Mouse (Mus musculus) liver, adult (tissue): ENCODE measurements around the gene Ifrd2.

Experiments
- GATA4 ChIP-seq: IDR thresholded peaks from 2 replicates; pipeline ENCODE4 v1.6.1; 2014; ENCODE audit warnings: mild to moderate bottlenecking, low read length; ENCODE audit not compliant: insufficient replicate concordance

Gene Ifrd2

GRCm38 (mm10) chr9:107615035-107615434 lies 27.6 kb downstream of the Ifrd2 start:
- no peak for TF ChIP-seq GATA4

GRCm38 (mm10) chr9:107617461-107617860 lies 30.0 kb downstream of the Ifrd2 start:
- no peak for TF ChIP-seq GATA4

GRCm38 (mm10) chr9:107618098-107618497 lies 30.7 kb downstream of the Ifrd2 start:
- no peak for TF ChIP-seq GATA4

DNA sequence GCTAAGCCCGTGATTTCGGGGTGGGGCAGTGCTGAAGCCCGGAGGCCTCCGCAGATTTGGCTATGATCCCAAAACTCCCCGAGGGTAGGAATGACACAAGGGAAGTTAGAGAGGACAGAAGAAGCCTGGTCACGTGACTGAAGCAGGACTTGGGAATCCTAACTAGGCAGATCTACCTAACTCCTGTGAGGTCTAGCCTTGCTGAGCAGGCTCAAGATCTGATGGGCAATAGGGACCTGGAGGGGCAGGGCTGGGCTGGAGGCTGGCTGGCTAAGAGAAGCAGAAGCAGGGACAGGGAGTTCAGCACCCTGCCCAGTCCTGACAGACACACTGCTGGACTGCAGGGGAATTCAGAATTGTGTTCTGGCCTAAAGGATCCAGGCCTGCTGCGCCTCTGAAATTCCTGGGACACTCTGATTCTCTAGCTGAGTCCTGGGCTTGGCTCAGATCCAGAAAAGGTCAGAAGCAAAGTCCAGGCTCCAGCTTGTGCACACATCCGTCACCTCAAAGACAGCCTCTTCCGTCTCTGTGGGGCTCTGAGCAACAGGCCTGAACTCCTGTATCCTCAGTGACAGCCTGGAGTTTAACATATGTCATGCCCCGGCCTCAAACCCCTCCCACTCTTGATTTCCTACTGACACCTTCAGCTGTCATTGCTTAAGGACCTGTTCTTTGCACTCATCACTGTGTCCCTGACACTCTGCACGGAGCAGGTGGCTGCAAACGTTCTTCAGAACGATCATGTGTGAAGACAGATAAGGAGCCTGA lies 31.5 kb downstream of the Ifrd2 start:
- no peak for TF ChIP-seq GATA4

DNA sequence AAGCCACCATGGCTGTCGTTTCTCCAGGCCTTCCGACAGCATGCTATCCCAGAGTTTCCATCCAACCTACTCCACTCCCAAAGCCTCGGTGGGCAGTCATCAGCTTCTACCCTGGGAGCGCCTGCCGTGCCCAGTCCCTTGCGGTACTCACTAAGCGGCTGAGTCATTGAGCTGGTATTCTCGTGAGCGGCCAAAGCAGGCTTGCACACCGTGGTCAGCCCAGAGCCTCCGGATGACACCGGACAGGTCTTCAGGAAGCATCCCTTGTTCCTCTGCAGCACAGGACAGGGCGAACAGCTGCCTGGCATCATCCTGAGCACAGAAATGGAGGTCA lies 32.1 kb downstream of the Ifrd2 start:
- TF ChIP-seq GATA4, result no peak

DNA sequence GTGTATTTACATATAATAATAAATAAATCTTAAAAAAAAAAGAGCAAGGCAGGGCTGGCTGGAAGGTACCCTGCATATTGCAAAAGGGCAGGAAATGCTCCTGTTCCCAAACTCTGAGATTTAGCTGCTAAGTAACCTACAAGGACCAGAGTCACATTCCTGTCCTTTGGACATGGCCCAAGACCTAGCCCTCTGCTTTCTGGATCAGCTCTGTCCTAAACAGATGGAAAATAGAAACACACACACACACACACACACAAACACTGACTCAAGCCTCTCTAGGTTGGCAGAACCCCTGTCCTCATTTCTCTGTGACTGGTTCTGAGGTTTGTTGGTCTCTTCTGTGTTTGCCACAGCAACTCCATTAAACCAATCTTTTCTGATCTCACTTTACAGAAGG lies 33.5 kb downstream of the Ifrd2 start:
- TF ChIP-seq GATA4, result no peak

- TF ChIP-seq GATA4, result no peak
Measured at GRCm38 (mm10) chr9:107624539-107624938, 37.1 kb downstream of the Ifrd2 start.

DNA sequence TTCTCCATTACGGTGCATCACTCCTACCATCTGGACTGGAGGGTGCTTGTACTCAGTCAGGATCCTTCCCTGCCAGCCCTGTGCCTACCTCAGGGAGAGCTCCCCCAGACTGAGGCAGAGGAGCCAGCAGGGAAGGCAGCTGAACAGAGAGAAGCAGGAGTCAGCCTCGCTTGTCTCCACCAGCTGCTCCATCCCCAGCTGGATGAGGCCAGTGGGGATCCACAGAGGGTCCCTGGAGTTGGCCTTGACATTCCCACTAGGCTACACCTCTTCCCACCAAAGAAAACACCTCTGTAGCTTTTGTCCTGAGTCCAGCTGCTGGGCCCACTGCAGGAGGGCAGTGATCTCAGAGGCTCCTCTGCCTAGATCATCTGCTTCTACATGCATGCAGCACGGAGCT lies 37.5 kb downstream of the Ifrd2 start:
- TF ChIP-seq GATA4, result no peak

DNA sequence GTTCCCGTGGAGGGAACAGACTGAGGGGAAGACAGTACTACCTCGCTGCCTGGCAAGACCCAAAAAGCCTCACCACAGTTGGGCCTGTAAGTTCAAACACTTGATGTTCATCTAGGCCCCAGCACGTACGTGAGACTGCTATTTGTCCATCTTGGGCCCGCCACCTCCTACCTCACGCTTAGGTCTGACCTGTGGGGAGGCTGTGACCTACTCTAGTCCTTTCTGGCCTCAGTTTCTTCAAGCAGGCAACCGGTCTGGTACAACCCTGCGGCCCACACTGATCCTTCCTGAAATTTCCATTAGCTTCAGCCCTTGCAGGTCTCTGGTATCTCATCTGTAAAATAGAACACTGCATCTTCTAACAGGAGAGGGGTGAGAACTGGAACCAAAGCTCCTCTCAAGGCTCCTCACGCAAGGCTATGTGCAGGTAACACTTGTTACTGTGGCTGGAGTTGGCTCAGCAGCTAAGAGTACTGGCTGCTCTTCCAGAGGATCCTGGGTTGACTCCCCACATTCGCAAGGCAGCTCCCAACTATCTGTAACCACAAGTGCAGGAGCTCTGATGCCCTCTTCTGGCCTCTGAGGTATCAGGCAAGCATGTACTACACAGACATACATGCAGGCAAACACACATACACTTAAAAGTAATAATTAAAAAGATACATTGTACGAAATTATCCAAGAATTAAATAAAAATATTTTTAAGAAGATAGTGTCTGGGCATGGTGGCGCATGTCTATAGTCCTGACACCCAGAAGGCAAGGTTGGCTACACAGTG lies 38.1 kb downstream of the Ifrd2 start:
- TF ChIP-seq GATA4, result no peak

- TF ChIP-seq GATA4, result no peak
Measured at GRCm38 (mm10) chr9:107626158-107626843, 38.9 kb downstream of the Ifrd2 start.

- no peak for TF ChIP-seq GATA4
Measured at GRCm38 (mm10) chr9:107626844-107627277, 39.4 kb downstream of the Ifrd2 start.

- TF ChIP-seq GATA4, result no peak
Measured at GRCm38 (mm10) chr9:107627387-107628255, 40.2 kb downstream of the Ifrd2 start.

GRCm38 (mm10) chr9:107628721-107629410 lies 41.4 kb downstream of the Ifrd2 start:
- peak; percentile 47; the same call in 1 of the 2 replicates for TF ChIP-seq GATA4

GRCm38 (mm10) chr9:107629411-107629730 lies 41.9 kb downstream of the Ifrd2 start:
- TF ChIP-seq GATA4, result no peak
